Mouse (Mus musculus): ENCODE measurements at regions not wholly inside any gene's neighbourhood (a gene's known extent, or its start where the extent isn't known, plus 50 kb on each side); places are given as distances from the start of the nearest gene placed in this dataset.

DNA sequence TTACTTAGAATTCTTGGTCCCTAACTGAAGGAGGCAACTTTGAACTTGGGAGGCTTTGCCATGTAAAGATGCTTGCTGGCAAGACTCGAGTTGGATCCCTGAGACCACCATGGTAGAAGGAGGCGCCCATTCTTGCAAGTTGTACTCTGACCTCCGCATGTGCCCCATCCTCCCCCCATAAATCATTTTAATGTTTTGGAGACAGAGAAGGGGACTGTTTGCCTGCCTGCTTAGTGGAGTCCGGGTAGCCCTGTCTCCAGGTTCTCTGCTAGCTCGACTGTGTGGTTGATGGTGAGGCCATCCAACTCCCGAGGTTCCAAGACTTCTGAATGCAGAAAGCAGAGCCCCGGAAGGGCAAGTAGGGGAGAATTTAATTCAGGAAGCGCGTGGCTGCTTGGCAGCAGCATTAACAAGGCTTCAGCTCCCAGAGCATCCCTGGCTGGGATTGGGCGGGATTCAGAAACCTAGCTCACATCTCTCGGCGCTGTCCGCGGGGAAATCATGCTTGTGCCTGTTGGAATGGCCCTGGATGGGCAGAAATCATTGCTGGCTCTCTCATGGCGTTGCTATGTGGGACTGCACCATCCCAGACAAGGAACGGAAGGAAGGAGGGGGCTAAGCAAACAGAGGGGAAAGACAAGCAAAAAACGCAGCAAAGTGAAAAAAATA is 202.8 kb upstream of the Zfp64 start:
- Histone ChIP-seq H3K9ac (replicated peaks) (peak overlapping the region; percentile 18; the same call in 1 of the 2 replicates), H3K27me3 (replicated peaks) (no peaks in the 10 kb centered on the region), H3K4me3 (replicated peaks) (peak overlapping the region; percentile 19), H3K36me3 (no peaks in the 10 kb centered on the region), H3K4me2 (peak overlapping the region; percentile 49), H3K27ac (replicated peaks) (peak overlapping the region; percentile 77), H3K9me3 (replicated peaks) (no peaks in the 10 kb centered on the region), H3K4me1 (peaks cover 47% of the 10 kb centered on the region)
- ATAC-seq (ENCODE audit: low FRiP score) = no peak
- 19% methylated on average over 17 of the region's 17 CpGs for WGBS

DNA sequence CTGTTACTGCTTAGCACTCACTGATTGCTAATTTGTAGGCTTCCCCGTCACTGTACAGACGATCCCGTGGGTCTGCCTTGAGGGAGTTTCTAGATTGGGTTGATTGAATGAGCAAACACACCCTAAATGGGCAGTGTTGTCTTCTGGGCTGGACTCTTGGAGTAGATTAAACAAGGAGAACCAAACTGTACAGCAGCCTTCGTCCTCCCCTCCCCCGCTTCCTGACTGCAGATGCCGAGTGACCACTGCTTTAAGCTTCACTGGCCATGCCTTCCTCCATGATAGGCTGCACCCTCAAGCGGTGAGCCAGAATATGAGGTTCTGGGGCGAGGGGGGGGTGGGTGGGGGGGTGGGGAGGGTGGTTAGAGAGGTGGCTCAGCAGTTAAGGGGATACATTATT is 201.5 kb upstream of the Zfp64 start:
- no peaks in the 10 kb centered on the region for H3K9me3 ChIP-seq (replicated peaks)
- WGBS = 66% methylated on average over 8 of the region's 8 CpGs
- no peaks in the 10 kb centered on the region for H3K36me3 ChIP-seq
- peaks cover 47% of the 10 kb centered on the region for H3K4me1 ChIP-seq
- no peaks in the 10 kb centered on the region for H3K27me3 ChIP-seq (replicated peaks)
- no peak overlapping the region for H3K9ac ChIP-seq (replicated peaks)
- no peak overlapping the region for H3K4me3 ChIP-seq (replicated peaks)
- no peak overlapping the region for H3K27ac ChIP-seq (replicated peaks)
- H3K4me2 ChIP-seq = no peak overlapping the region
- ATAC-seq (ENCODE audit: low FRiP score) = no peak

DNA sequence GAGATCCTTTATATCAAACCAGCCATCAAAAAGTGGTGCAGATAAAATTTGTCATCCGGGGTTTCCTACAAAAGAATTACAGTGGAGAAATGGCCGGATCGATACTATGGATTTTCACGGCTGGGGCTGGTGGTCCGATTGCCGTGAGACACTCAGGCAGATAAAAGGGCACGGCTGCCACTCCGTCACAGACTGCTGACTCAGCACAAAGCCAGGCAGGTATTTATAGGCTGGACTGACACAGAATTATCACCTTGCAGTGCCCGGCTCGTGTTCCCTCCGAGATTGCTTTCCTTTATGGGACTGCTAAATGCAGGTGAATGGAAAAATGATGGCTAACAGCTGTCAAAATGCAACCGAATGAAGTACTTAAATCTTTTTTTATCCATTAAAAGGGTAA is 199.5 kb upstream of the Zfp64 start:
- H3K4me1 ChIP-seq = peaks cover 39% of the 10 kb centered on the region
- H3K4me2 ChIP-seq = peak overlapping the region; percentile 26
- H3K36me3 ChIP-seq = no peaks in the 10 kb centered on the region
- no peak overlapping the region for H3K9ac ChIP-seq (replicated peaks)
- no peak overlapping the region for H3K4me3 ChIP-seq (replicated peaks)
- H3K27me3 ChIP-seq (replicated peaks) = no peaks in the 10 kb centered on the region
- WGBS = 57% methylated on average over 12 of the region's 12 CpGs
- ATAC-seq (ENCODE audit: low FRiP score) = 0 out of 2 replicates have a peak, but pooled peaks have one; percentile 37
- peak overlapping the region; percentile 23; the same call in 1 of the 2 replicates for H3K27ac ChIP-seq (replicated peaks)
- H3K9me3 ChIP-seq (replicated peaks) = no peaks in the 10 kb centered on the region

DNA sequence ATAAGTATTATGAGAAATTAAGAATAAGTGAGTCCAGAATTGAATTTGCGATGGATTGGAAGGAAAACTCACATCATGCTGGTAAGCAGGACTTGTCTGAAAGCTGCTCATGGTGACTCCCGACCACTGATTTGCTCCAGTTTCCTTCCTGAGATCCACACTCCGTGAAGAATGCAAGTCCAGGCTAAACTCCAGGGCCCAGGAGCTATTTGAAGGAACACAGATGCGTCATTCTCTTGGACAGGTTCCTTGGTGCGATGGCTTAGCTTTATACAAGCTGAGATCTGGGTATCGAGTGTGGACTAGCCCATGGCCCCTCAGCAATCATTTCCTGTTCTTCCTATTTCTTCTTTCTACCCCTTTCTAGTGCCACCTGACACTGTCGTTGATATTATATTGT is 192.3 kb upstream of the Zfp64 start:
- no peaks in the 10 kb centered on the region for H3K27me3 ChIP-seq (replicated peaks)
- H3K4me2 ChIP-seq = no peak overlapping the region
- no peaks in the 10 kb centered on the region for H3K36me3 ChIP-seq
- no peak overlapping the region for H3K9ac ChIP-seq (replicated peaks)
- no peak for ATAC-seq (ENCODE audit: low FRiP score)
- no peaks in the 10 kb centered on the region for H3K9me3 ChIP-seq (replicated peaks)
- H3K4me1 ChIP-seq = no peaks in the 10 kb centered on the region
- 88% methylated on average over 7 of the region's 7 CpGs for WGBS
- H3K4me3 ChIP-seq (replicated peaks) = no peak overlapping the region
- no peak overlapping the region for H3K27ac ChIP-seq (replicated peaks)

DNA sequence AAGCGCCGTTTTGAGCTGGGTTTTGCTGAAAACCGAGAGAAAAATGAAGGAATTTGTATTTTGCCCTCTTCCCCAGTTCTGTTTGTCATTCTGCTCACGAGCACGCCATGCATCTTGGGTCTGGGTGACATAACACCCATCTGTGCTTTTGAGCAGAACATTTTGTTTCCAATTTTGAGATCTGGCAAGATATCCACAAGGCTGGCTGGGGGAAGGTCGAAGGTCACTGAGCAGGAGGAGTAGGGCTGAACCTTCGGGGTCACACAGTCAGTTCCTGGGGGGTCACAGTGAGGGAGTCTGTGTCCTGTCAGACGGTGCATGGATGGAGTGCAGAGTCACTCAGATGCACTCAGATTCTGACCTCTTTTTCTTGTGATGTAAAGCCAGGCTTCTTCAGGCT is 186.8 kb upstream of the Zfp64 start:
- WGBS = 84% methylated on average over 8 of the region's 8 CpGs
- no peak for ATAC-seq (ENCODE audit: low FRiP score)
- no peaks in the 10 kb centered on the region for H3K4me1 ChIP-seq

DNA sequence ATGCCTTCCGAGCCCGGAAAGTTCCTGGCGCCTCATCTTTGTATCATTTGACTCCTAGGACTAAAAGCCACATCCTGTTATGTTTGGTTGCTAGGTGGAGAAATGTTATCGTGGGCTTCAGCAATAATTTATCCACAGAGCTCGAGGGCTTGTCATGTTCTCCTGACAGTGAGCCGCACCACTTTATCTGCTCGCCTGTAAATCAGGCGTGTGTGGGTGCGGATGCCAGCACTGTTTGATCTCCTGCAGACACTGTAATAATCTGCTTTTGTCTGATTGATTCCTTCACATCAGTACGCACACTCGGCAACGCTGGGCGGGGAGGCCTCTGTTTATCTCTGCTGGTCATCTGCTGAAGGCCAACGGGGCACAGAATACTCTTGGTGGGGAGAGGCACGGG is 178.5 kb upstream of the Zfp64 start:
- ATAC-seq (ENCODE audit: low FRiP score) = no peak
- H3K27me3 ChIP-seq (replicated peaks) = no peaks in the 10 kb centered on the region

More for the DNA sequence above, 186.8 kb upstream of the Zfp64 start:
- Histone ChIP-seq H3K9me3 (replicated peaks) (no peaks in the 10 kb centered on the region), H3K36me3 (no peaks in the 10 kb centered on the region), H3K4me2 (no peak overlapping the region), H3K9ac (replicated peaks) (no peak overlapping the region), H3K27ac (replicated peaks) (no peak overlapping the region), H3K27me3 (replicated peaks) (no peaks in the 10 kb centered on the region), H3K4me3 (replicated peaks) (no peak overlapping the region)

DNA sequence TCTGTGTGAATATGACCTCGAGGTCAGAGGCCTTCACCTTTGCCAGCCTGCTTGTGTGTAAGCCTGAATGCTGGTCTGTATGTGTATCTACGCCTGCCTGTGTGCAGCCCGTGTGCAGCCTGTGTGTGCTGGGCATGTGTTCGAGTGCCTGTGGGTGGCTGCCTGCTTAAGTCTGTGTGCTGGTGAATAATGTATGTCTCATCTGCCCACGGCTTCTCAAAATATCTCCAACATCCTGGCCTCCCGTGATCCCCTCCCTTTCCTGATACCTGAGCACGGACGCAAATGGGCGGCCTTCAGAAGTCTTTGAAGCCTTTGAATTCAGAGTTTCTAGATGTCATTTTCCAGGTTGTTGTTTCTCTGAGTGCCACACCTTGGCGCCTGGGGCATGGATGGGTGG is 170.1 kb upstream of the Zfp64 start:
- H3K9me3 ChIP-seq (replicated peaks) = 0 out of 2 replicates have a peak, but pooled peaks cover 4% of the 10 kb centered on the region
- no peaks in the 10 kb centered on the region for H3K27me3 ChIP-seq (replicated peaks)
- no peak for ATAC-seq (ENCODE audit: low FRiP score)

More for the DNA sequence above, 178.5 kb upstream of the Zfp64 start:
- WGBS = 37% methylated on average over 15 of the region's 15 CpGs
- Histone ChIP-seq H3K4me1 (peaks cover 16% of the 10 kb centered on the region), H3K9ac (replicated peaks) (no peak overlapping the region), H3K4me3 (replicated peaks) (no peak overlapping the region), H3K27ac (replicated peaks) (no peak overlapping the region), H3K9me3 (replicated peaks) (no peaks in the 10 kb centered on the region), H3K36me3 (no peaks in the 10 kb centered on the region), H3K4me2 (no peak overlapping the region)

DNA sequence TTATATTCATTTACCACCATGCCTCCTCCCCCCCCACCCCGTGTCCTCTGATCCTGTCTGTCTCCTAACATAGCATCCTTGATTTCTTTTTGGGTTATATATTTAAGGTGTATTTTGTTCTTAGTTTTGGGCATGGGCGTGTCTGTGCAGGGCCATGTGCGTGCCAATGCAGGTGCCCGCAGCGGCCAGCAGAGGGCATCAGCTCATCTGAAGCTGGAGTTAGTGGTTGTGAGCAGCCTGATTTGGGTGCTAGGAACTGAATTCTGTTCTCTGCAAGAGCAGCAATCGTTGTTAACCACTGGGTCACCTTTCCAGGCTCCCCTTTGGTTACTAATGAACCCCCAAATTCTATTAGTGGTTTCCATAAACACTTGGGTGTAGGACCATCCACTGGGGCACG is 167.5 kb upstream of the Zfp64 start:
- 94% methylated on average over 7 of the region's 7 CpGs for WGBS
- Histone ChIP-seq H3K9ac (replicated peaks) (no peak overlapping the region), H3K4me2 (no peak overlapping the region), H3K9me3 (replicated peaks) (0 out of 2 replicates have a peak, but pooled peaks cover 4% of the 10 kb centered on the region), H3K27me3 (replicated peaks) (no peaks in the 10 kb centered on the region), H3K27ac (replicated peaks) (no peak overlapping the region), H3K4me3 (replicated peaks) (no peak overlapping the region), H3K36me3 (no peaks in the 10 kb centered on the region), H3K4me1 (no peaks in the 10 kb centered on the region)
- no peak for ATAC-seq (ENCODE audit: low FRiP score)

More for the DNA sequence above, 170.1 kb upstream of the Zfp64 start:
- Histone ChIP-seq H3K9ac (replicated peaks) (no peak overlapping the region), H3K4me1 (no peaks in the 10 kb centered on the region), H3K4me2 (no peak overlapping the region), H3K27ac (replicated peaks) (no peak overlapping the region), H3K4me3 (replicated peaks) (no peak overlapping the region), H3K36me3 (no peaks in the 10 kb centered on the region)
- WGBS = 91% methylated on average over 10 of the region's 10 CpGs

DNA sequence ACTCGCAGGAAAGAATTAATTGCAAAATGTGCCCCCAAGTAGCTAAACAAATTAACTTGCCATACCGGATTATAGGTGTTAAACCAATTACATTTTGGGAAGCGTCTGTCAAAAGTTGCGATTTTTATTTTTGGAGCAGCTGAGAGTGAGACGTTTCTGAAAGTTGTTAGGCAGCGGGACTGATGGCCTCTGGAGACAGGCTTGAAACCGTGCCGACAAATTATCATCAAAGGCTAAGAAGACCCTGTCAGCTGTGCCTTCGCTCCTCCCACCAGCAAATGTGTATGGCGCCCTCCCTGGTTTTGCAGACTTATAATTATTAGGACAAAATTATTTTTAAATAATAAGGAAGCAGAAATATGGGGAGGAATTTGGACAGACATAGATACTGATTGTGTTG is 161.5 kb upstream of the Zfp64 start:
- H3K4me2 ChIP-seq = no peak overlapping the region
- ATAC-seq (ENCODE audit: low FRiP score) = no peak

DNA sequence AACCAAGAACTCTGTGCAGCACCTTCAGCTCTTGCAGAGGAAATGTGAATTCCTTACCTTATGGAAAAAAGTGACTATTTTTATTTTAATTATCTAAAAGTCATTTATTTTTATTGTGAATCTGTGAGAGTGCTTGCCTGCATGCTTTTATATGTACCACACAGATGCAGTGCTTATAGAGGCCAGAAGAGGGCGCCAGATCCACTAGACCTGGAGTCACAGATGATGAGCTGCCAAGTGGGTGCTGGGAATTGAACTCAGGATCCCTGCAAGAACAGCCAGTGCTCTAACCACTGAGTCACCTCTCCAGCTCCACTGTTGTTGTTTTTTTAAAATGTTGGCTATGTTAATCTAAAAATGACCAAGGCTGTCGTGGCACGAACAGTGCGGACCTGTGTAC is 153.7 kb upstream of the Zfp64 start:
- Histone ChIP-seq H3K4me2 (no peak overlapping the region), H3K4me3 (replicated peaks) (no peak overlapping the region), H3K36me3 (no peaks in the 10 kb centered on the region), H3K27me3 (replicated peaks) (no peaks in the 10 kb centered on the region), H3K9ac (replicated peaks) (no peak overlapping the region), H3K4me1 (no peaks in the 10 kb centered on the region), H3K27ac (replicated peaks) (no peak overlapping the region), H3K9me3 (replicated peaks) (no peaks in the 10 kb centered on the region)
- ATAC-seq (ENCODE audit: low FRiP score) = no peak
- WGBS = 87% methylated on average over 4 of the region's 4 CpGs

More for the DNA sequence above, 161.5 kb upstream of the Zfp64 start:
- peaks cover 8% of the 10 kb centered on the region; the same call in 1 of the 2 replicates for H3K4me1 ChIP-seq
- H3K9ac ChIP-seq (replicated peaks) = no peak overlapping the region
- H3K4me3 ChIP-seq (replicated peaks) = no peak overlapping the region
- no peaks in the 10 kb centered on the region for H3K9me3 ChIP-seq (replicated peaks)
- H3K27me3 ChIP-seq (replicated peaks) = no peaks in the 10 kb centered on the region
- WGBS = 49% methylated on average over 10 of the region's 10 CpGs
- no peaks in the 10 kb centered on the region for H3K36me3 ChIP-seq
- no peak overlapping the region for H3K27ac ChIP-seq (replicated peaks)

DNA sequence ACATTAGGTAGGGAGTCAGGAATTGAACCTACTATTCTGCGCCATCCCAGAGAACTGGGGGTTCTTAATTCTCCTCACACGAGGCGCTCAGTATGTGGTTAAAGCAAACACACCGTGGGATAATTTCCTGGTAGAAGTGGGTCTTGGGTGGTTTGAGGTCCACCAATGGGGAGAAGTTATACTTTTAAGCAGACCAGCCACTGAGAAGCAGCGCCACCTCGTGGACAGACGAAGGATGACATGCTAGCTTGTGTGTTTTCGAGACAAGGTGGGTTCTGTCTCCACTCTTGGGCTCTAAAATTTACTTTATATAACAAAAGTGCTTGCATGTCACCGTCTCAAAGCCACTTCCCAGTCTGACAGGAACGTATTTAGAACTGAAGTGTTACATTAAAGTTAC is 152.7 kb upstream of the Zfp64 start:
- Histone ChIP-seq H3K4me2 (no peak overlapping the region), H3K9ac (replicated peaks) (no peak overlapping the region), H3K27ac (replicated peaks) (no peak overlapping the region), H3K4me3 (replicated peaks) (no peak overlapping the region), H3K9me3 (replicated peaks) (no peaks in the 10 kb centered on the region), H3K36me3 (no peaks in the 10 kb centered on the region), H3K4me1 (no peaks in the 10 kb centered on the region), H3K27me3 (replicated peaks) (no peaks in the 10 kb centered on the region)
- ATAC-seq (ENCODE audit: low FRiP score) = no peak
- WGBS = 41% methylated on average over 10 of the region's 10 CpGs

DNA sequence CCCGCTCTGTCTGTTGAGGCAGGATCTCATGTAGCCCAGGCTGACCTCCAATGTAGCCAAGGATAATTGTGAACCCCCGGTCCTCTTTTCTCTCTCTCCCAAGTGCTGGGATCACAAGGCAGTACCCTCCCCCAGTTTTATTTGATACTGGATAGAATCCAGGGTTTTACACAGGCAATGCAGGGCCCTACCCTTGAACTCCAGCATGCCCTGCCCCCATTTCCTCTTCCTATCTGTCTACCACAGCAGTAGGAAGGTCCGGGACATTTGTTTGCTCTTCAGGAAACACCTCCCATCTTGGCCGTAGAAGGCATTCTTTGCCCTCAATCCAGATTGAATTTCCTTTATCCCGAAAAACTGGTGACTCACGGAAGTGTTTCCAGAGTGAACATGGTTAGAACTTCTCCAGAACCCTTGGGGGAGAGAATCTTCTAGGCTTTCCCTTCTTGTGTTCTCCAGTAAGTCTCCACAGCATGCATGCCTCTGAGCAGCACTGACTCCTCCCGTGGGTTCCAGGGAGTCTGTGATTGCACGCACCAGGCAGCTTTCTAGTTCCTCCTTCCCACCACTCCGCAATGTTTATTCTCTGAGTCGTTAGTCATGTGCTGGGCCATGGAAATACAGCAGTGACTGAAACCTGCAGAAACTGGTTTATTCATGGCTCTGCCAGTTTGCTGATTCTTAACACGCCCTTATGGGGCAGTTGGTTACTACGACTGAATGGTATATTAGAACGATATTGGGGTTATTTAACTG is 146.3 kb upstream of the Zfp64 start:
- no peaks in the 10 kb centered on the region for H3K36me3 ChIP-seq
- WGBS = 94% methylated on average over 13 of the region's 13 CpGs

More for the DNA sequence above, 146.3 kb upstream of the Zfp64 start:
- no peaks in the 10 kb centered on the region for H3K4me1 ChIP-seq
- H3K4me3 ChIP-seq (replicated peaks) = no peak overlapping the region
- H3K27ac ChIP-seq (replicated peaks) = no peak overlapping the region
- H3K9ac ChIP-seq (replicated peaks) = no peak overlapping the region
- no peak overlapping the region for H3K4me2 ChIP-seq
- peaks cover 7% of the 10 kb centered on the region for H3K9me3 ChIP-seq (replicated peaks)
- no peak for ATAC-seq (ENCODE audit: low FRiP score)
- H3K27me3 ChIP-seq (replicated peaks) = no peaks in the 10 kb centered on the region
